Mouse (Mus musculus) hindbrain, embryonic 11.5 days (tissue): ENCODE results near the gene Vangl1. TPM values are rescaled to one million over a fixed set of nuclear protein-coding genes. Genes with fewer than 3 reads are reported as not detected.

ENCODE experiments used
- ATAC-seq: fragments of 200-750 bp; cut with Nextera tagmentation; 2 replicates; pipeline ENCODE4 v1.8.0; 2017; ENCODE audit warnings: mild to moderate bottlenecking, moderate TSS enrichment, moderate library complexity; ENCODE audit not compliant: low FRiP score
- DNase-seq: peaks from one replicate; pipeline ENCODE4 v3.0.0-alpha.2; 2015; ENCODE audit warnings: low spot score
- H3K27ac ChIP-seq: fragments of 300-500 bp; sonication (generic); 2 replicates; pipeline ENCODE4 v1.5.1; 2014; ENCODE audit warnings: mild to moderate bottlenecking, low read depth, low read length
- H3K27me3 ChIP-seq: fragments of 300-500 bp; sonication (generic); 2 replicates; pipeline ENCODE4 v1.6.1; 2014; ENCODE audit warnings: mild to moderate bottlenecking, low read length, moderate library complexity, mixed read lengths; ENCODE audit not compliant: control insufficient read depth, insufficient read depth
- H3K36me3 ChIP-seq: fragments of 300-500 bp; sonication (generic); 2 replicates; pipeline ENCODE4 v1.6.1; 2014; ENCODE audit warnings: mild to moderate bottlenecking, low read length, moderate library complexity, mixed read lengths; ENCODE audit not compliant: control insufficient read depth, insufficient read depth
- H3K4me1 ChIP-seq: fragments of 300-500 bp; sonication (generic); replicated peaks from 2 replicates; pipeline ENCODE4 v1.6.1; 2014; ENCODE audit warnings: low read length, mixed read lengths; ENCODE audit not compliant: control insufficient read depth, insufficient read depth
- H3K4me2 ChIP-seq: fragments of 300-500 bp; sonication (generic); replicated peaks from 2 replicates; pipeline ENCODE4 v1.6.1; 2014; ENCODE audit warnings: mild to moderate bottlenecking, low read depth, low read length
- H3K4me3 ChIP-seq: fragments of 300-500 bp; sonication (generic); 2 replicates; pipeline ENCODE4 v1.5.1; 2014; ENCODE audit warnings: low read depth, low read length
- H3K9ac ChIP-seq: fragments of 300-500 bp; sonication (generic); 2 replicates; pipeline ENCODE4 v1.6.1; 2014; ENCODE audit warnings: low read depth, low read length
- H3K9me3 ChIP-seq: fragments of 300-500 bp; sonication (generic); 2 replicates; pipeline ENCODE4 v1.6.1; 2016; ENCODE audit warnings: low read length; ENCODE audit not compliant: control insufficient read depth
- WGBS: fragments of 180-500 bp; shearing (Covaris S2); extraction: QIAGEN DNeasy Blood & Tissue Kit; methylation state at CpG from one replicate; pipeline ENCODE4 v1.1.7; 2014; 5-methylcytosine and 5-hydroxymethylcytosine counted together
- polyA plus RNA-seq: library from polyadenylated mRNA; unstranded; fragments of >200 nt; fragmentation: Nextera tagmentation; extraction: Ambion mirVana; gene quantifications from 2 replicates; pipeline ENCODE4 v1.2.1, GENCODE M21; 2014

Vangl1 gene
- 10.9 and 12.3 TPM in 2 replicates for polyA plus RNA-seq

- peaks cover 3% of the 10 kb centered on the region for H3K4me1 ChIP-seq
- ATAC-seq: peak; percentile 82
- under 1% methylated on average over 70 of the region's 95 CpGs for whole genome bisulfite sequencing
Observed at GRCm38 (mm10) chr3:102203781-102204721, at the start of gene Vangl1. Gene Vangl1 (minus strand): TSS chr3:102204693.

GRCm38 (mm10) chr3:102253554-102253953 lies 49.1 kb upstream of the Vangl1 start:
- ATAC-seq: no peak
- no peak overlapping the region for H3K27ac ChIP-seq
- no peaks in the 10 kb centered on the region for H3K27me3 ChIP-seq
- 58% methylated on average over 4 of the region's 4 CpGs for WGBS
- H3K4me3 ChIP-seq: no peak overlapping the region
- H3K4me2 ChIP-seq: no peak overlapping the region
- H3K9ac ChIP-seq: no peak overlapping the region
- H3K36me3 ChIP-seq: no peaks in the 10 kb centered on the region
- no peak for DNase-seq
- H3K9me3 ChIP-seq: no peaks in the 10 kb centered on the region
- H3K4me1 ChIP-seq: no peaks in the 10 kb centered on the region

More at GRCm38 (mm10) chr3:102203781-102204721, at the start of gene Vangl1:
- peaks cover 17% of the 10 kb centered on the region for H3K27me3 ChIP-seq
- H3K36me3 ChIP-seq: no peaks in the 10 kb centered on the region
- DNase-seq: peak; percentile 79
- peak within 1 kb of the TSS; percentile 97 for H3K4me2 ChIP-seq
- no peaks in the 10 kb centered on the region for H3K9me3 ChIP-seq
- H3K27ac ChIP-seq: peak within 1 kb of the TSS; percentile 45; the same call in 1 of the 2 replicates
- peak within 1 kb of the TSS; percentile 65 for H3K4me3 ChIP-seq
- H3K9ac ChIP-seq: peak within 1 kb of the TSS; percentile 63

- no peak for DNase-seq
- Histone ChIP-seq H3K27me3 (no peaks in the 10 kb centered on the region), H3K4me2 (no peak overlapping the region), H3K9me3 (no peaks in the 10 kb centered on the region), H3K9ac (no peak overlapping the region), H3K27ac (no peak overlapping the region), H3K4me1 (no peaks in the 10 kb centered on the region), H3K4me3 (no peak overlapping the region), H3K36me3 (no peaks in the 10 kb centered on the region)
- WGBS: 84% methylated on average over 3 of the region's 3 CpGs
- no peak for ATAC-seq
Observed at GRCm38 (mm10) chr3:102252927-102253326, 48.4 kb upstream of the Vangl1 start.

- H3K4me2 ChIP-seq: no peak overlapping the region
- H3K36me3 ChIP-seq: no peaks in the 10 kb centered on the region
- no peaks in the 10 kb centered on the region for H3K27me3 ChIP-seq
- H3K27ac ChIP-seq: no peak overlapping the region
- DNase-seq (no peak), ATAC-seq (no peak)
- H3K9ac ChIP-seq: no peak overlapping the region
- no peaks in the 10 kb centered on the region for H3K4me1 ChIP-seq
- H3K4me3 ChIP-seq: no peak overlapping the region
- no peaks in the 10 kb centered on the region for H3K9me3 ChIP-seq
- 91% methylated on average over 3 of the region's 3 CpGs for WGBS
Observed at GRCm38 (mm10) chr3:102250873-102251272, 46.4 kb upstream of the Vangl1 start.

GRCm38 (mm10) chr3:102249401-102249991 lies 45.0 kb upstream of the Vangl1 start:
- 62% methylated on average over 9 of the region's 9 CpGs for WGBS
- no peaks in the 10 kb centered on the region for H3K9me3 ChIP-seq
- no peak overlapping the region for H3K4me2 ChIP-seq
- no peaks in the 10 kb centered on the region for H3K27me3 ChIP-seq
- H3K36me3 ChIP-seq: no peaks in the 10 kb centered on the region
- H3K27ac ChIP-seq: no peak overlapping the region
- ATAC-seq: no peak
- no peak overlapping the region for H3K9ac ChIP-seq
- no peak overlapping the region for H3K4me3 ChIP-seq
- no peaks in the 10 kb centered on the region for H3K4me1 ChIP-seq
- DNase-seq: peak; percentile 67

- H3K9ac ChIP-seq: no peak overlapping the region
- DNase-seq: no peak
- ATAC-seq: no peak
- no peaks in the 10 kb centered on the region for H3K9me3 ChIP-seq
- no peak overlapping the region for H3K27ac ChIP-seq
- H3K4me3 ChIP-seq: no peak overlapping the region
- WGBS: 86% methylated on average over 3 of the region's 3 CpGs
- H3K36me3 ChIP-seq: no peaks in the 10 kb centered on the region
- no peaks in the 10 kb centered on the region for H3K4me1 ChIP-seq
- H3K27me3 ChIP-seq: no peaks in the 10 kb centered on the region
- H3K4me2 ChIP-seq: no peak overlapping the region
Observed at GRCm38 (mm10) chr3:102244601-102245000, 40.1 kb upstream of the Vangl1 start.

GRCm38 (mm10) chr3:102242854-102243253 lies 38.4 kb upstream of the Vangl1 start:
- no peak overlapping the region for H3K9ac ChIP-seq
- no peak for ATAC-seq
- no peaks in the 10 kb centered on the region for H3K36me3 ChIP-seq
- 63% methylated on average over 5 of the region's 5 CpGs for WGBS
- no peaks in the 10 kb centered on the region for H3K9me3 ChIP-seq
- no peak overlapping the region for H3K27ac ChIP-seq
- peak; percentile 31 for DNase-seq
- H3K27me3 ChIP-seq: no peaks in the 10 kb centered on the region
- no peaks in the 10 kb centered on the region for H3K4me1 ChIP-seq
- no peak overlapping the region for H3K4me3 ChIP-seq
- no peak overlapping the region for H3K4me2 ChIP-seq

- Histone ChIP-seq H3K4me1 (no peaks in the 10 kb centered on the region), H3K9me3 (no peaks in the 10 kb centered on the region; the same call in 1 of the 2 replicates), H3K9ac (no peak overlapping the region), H3K4me2 (no peak overlapping the region), H3K4me3 (no peak overlapping the region), H3K36me3 (no peaks in the 10 kb centered on the region), H3K27ac (no peak overlapping the region), H3K27me3 (no peaks in the 10 kb centered on the region)
- no peak for ATAC-seq
- 90% methylated on average over 9 of the region's 9 CpGs for WGBS
- DNase-seq: no peak
Observed at GRCm38 (mm10) chr3:102231418-102232134, 27.1 kb upstream of the Vangl1 start.
